In the genomic region with DNA sequence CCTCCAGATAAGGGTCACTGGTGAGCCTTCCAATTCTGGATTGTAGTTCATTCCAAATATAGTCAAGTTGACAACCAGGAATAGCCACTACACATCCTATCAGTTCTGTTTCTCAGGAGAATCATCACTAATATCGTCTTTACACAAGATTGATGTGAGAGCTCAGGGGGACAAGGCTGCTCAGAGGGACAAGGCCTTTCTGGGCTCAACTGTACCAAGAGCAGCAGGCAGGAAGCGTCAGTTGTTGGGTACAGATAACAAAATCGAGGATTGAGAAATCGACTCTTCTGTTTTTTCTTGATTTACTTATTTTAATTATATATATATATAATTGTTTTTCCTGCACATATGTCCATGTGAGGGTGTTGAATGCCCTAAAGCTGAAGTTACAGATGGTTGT, we compare ENCODE assay signal across 28 mouse cellular contexts. TPM values are rescaled to one million over a fixed set of nuclear protein-coding genes. Genes with fewer than 3 reads are reported as not detected.
"Had no signal": no experiment of that assay in that cellular context is flagged by ENCODE, and none has a peak within 500 bp of the region (broad histone marks: within the 10 kb centered on the region; RNA-seq: fewer than 3 reads in every experiment).

No protein-coding gene starts in this region.

- H3K9ac ChIP-seq: heart, embryonic 13.5 days; heart, embryonic 15.5 days; hindbrain, embryonic 13.5 days; hindbrain, embryonic 15.5 days; kidney, embryonic 15.5 days; limb, embryonic 13.5 days; limb, embryonic 15.5 days; liver, embryonic 13.5 days had no signal

- H3K4me3 ChIP-seq: gastrocnemius, adult 2 months; heart, adult 2 months; heart, embryonic 13.5 days; heart, embryonic 15.5 days; hindbrain, embryonic 13.5 days; hindbrain, embryonic 15.5 days; kidney, embryonic 15.5 days; limb, embryonic 13.5 days; limb, embryonic 15.5 days; liver, embryonic 13.5 days had no signal

- H3K36me3 ChIP-seq: heart, embryonic 13.5 days; heart, embryonic 15.5 days; hindbrain, embryonic 13.5 days; hindbrain, embryonic 15.5 days; kidney, embryonic 15.5 days; limb, embryonic 13.5 days; limb, embryonic 15.5 days; liver, embryonic 13.5 days had no signal

- H3K27me3 ChIP-seq: heart, embryonic 13.5 days; heart, embryonic 15.5 days; hindbrain, embryonic 15.5 days; kidney, embryonic 15.5 days; limb, embryonic 13.5 days; limb, embryonic 15.5 days had no signal

- H3K4me2 ChIP-seq: heart, embryonic 11.5 days; heart, embryonic 13.5 days; heart, embryonic 15.5 days; hindbrain, embryonic 13.5 days; hindbrain, embryonic 15.5 days; kidney, embryonic 15.5 days; limb, embryonic 13.5 days; limb, embryonic 15.5 days; liver, embryonic 13.5 days had no signal

- H3K4me1 ChIP-seq: heart, embryonic 13.5 days; heart, embryonic 15.5 days; hindbrain, embryonic 13.5 days; hindbrain, embryonic 15.5 days; kidney, embryonic 15.5 days; limb, embryonic 13.5 days; limb, embryonic 15.5 days had no signal

- ATAC-seq: hindbrain, postnatal 0 days; intestine, embryonic 16.5 days had no signal

- H3K9me3 ChIP-seq: heart, embryonic 13.5 days; heart, embryonic 15.5 days; hindbrain, embryonic 13.5 days; hindbrain, embryonic 15.5 days; kidney, embryonic 15.5 days; limb, embryonic 13.5 days; limb, embryonic 15.5 days; liver, embryonic 13.5 days had no signal

- H3K27ac ChIP-seq: gastrocnemius, adult 2 months; heart, adult 2 months; heart, embryonic 13.5 days; heart, embryonic 15.5 days; hindbrain, embryonic 13.5 days; hindbrain, embryonic 15.5 days; hindbrain, postnatal 0 days; kidney, embryonic 15.5 days; kidney, postnatal 0 days; limb, embryonic 13.5 days; limb, embryonic 15.5 days; liver, embryonic 13.5 days had no signal

- DNase-seq: gastrocnemius, adult 2 months; gastrocnemius, postnatal 10 days; gastrocnemius, postnatal 25 days; heart, adult 2 months; heart, postnatal 14 days; heart, postnatal 36 days; kidney, adult 11 months; kidney, adult 2 months; kidney, adult 9 months; kidney, postnatal 14 days; kidney, postnatal 36 days; layer of hippocampus, adult 9-11 months; layer of hippocampus, postnatal 36 days; left cerebral cortex, postnatal 4 days; liver, embryonic 13.5 days had no signal

RNA-seq across cellular contexts. Expression of a gene that starts 36.0 kb away (rescaled TPM):
- polyA plus RNA-seq: heart, embryonic 11.5 days; heart, embryonic 13.5 days; hindbrain, embryonic 11.5 days; limb, embryonic 11.5 days had no signal
